Mouse (Mus musculus) embryo, embryonic 11 days (tissue): ENCODE measurements around the gene Csf2rb2.
A peak's percentile ranks its signal among the peaks of the same experiment; 100 is the strongest.

Experiments used
- DNase-seq: peaks from one replicate; pipeline ENCODE4 v3.0.0-alpha.2; 2015

Gene Csf2rb2

GRCm38 (mm10) chr15:78248410-78248809 is 57.1 kb downstream of the Csf2rb2 start:
- no peak for DNase-seq

- no peak for DNase-seq
Measured at GRCm38 (mm10) chr15:78247659-78248058, 57.9 kb downstream of the Csf2rb2 start.

- DNase-seq: no peak
Measured at GRCm38 (mm10) chr15:78246143-78247116, 59.1 kb downstream of the Csf2rb2 start.

GRCm38 (mm10) chr15:78244695-78245492 is 60.6 kb downstream of the Csf2rb2 start, which contains the start of gene Ncf4:
Gene Ncf4, plus strand, starts transcription at chr15:78244801.
- DNase-seq: no peak

GRCm38 (mm10) chr15:78243774-78244173 is 61.7 kb downstream of the Csf2rb2 start:
- DNase-seq: no peak

- DNase-seq: no peak
Measured at GRCm38 (mm10) chr15:78243061-78243460, 62.5 kb downstream of the Csf2rb2 start.

GRCm38 (mm10) chr15:78241335-78241734 is 64.2 kb downstream of the Csf2rb2 start:
- no peak for DNase-seq

- no peak for DNase-seq
Measured at GRCm38 (mm10) chr15:78239956-78240617, 65.4 kb downstream of the Csf2rb2 start.

GRCm38 (mm10) chr15:78239453-78239852 is 66.1 kb downstream of the Csf2rb2 start:
- DNase-seq: peak; percentile 90

GRCm38 (mm10) chr15:78234823-78235509 is 70.6 kb downstream of the Csf2rb2 start:
- DNase-seq: no peak
